Mouse (Mus musculus): ENCODE measurements at regions not wholly inside any gene's neighbourhood (a gene's known extent, or its start where the extent isn't known, plus 50 kb on each side); places are given as distances from the start of the nearest gene placed in this dataset.

GRCm38 (mm10) chr10:84088799-84089778, 351.3 kb downstream of the Nuak1 start:
- DNase-seq (ENCODE audit: low spot score in 2 of 2) = peak; percentile 16 to 58

DNA sequence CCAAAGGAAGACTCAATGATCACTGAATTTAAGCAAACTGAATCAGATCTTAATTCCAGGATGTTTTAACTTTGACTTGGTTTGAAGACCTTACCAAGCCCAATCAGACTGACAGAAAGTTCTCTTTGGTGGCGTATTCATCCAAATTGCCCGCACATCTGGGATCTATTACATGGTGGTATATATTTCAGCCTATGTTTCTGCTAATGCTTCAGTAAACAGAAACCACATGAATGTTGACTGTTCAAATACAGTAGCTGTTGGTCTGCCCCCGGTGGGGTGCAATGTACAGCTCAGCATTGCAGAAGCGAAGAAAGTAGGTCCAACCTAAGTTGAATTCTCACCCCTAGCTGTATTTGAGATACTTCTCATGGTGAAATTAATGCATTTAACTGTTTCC, 346.5 kb downstream of the Nuak1 start:
- no peak for DNase-seq (ENCODE audit: low spot score in 2 of 2)

DNA sequence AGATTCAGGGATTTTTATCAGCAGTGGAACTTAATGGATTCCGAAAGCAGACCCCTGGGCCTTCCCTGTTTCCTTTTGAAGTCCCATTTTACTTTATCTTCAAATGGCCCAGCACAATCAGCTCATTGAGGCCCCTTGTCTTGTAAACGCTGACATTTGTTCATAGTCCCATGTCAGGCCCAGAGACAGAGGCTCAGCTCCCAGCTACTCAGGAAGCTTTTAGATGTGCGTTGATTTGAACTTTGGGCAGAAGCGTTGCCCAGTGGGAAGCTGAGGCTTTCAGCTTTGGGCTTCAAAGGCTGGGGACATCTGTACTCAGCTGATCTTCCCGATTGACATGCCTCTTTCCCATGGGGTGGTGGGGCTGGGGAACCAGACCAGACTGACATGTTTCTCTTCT, 343.2 kb downstream of the Nuak1 start:
- DNase-seq (ENCODE audit: low spot score in 2 of 2) = no peak

DNA sequence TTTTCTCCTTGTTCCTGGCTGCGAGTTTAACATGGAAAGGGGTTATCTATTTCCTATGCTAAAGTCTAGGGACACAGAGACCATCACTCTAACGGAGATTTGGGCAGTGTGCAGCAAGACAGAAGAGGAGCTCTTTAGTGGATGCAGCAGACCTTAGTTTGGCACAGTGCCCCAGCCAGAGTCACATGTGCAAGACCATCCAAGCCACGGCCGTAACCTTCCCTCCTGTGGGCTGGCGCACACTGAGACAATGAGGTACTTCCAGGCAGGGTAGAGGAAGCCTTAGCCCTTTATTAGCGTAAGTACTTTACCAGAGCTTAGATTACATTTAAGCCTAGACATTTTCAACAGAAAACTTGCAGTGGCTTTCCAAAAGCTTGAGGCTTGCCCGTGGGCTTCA, 336.4 kb downstream of the Nuak1 start:
- no peak for DNase-seq (ENCODE audit: low spot score in 2 of 2)

GRCm38 (mm10) chr10:84104556-84104955, 335.8 kb downstream of the Nuak1 start:
- DNase-seq (ENCODE audit: low spot score in 2 of 2) = no peak

- DNase-seq (ENCODE audit: low spot score in 2 of 2) = no peak
These were observed 330.6 kb downstream of the Nuak1 start for GRCm38 (mm10) chr10:84109680-84110371.

- DNase-seq (ENCODE audit: low spot score in 2 of 2) = no peak
These were observed 329.9 kb downstream of the Nuak1 start for GRCm38 (mm10) chr10:84110372-84110985.

- no peak for DNase-seq (ENCODE audit: low spot score in 2 of 2)
These were observed 328.9 kb downstream of the Nuak1 start for GRCm38 (mm10) chr10:84111502-84111901.

DNA sequence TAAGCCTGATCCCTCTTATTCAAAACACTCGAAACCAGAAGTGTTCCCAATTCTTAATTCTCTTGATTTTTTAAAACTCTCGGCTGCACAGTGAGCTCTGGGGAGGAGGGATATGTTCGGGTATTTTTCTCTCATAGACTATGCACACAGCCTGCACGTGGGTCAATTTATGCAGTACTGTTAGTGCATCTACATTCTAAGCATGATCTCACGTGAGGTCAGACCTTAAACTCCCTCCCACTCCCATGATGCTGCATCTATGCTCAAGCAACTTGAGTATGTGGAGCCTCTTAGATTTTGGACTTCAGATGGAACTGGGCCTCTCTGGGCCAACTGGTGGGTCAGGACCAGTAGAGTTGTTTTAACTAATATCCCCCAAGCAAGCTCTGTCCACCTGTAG, 328.5 kb downstream of the Nuak1 start:
- no peak for DNase-seq (ENCODE audit: low spot score in 2 of 2)

DNA sequence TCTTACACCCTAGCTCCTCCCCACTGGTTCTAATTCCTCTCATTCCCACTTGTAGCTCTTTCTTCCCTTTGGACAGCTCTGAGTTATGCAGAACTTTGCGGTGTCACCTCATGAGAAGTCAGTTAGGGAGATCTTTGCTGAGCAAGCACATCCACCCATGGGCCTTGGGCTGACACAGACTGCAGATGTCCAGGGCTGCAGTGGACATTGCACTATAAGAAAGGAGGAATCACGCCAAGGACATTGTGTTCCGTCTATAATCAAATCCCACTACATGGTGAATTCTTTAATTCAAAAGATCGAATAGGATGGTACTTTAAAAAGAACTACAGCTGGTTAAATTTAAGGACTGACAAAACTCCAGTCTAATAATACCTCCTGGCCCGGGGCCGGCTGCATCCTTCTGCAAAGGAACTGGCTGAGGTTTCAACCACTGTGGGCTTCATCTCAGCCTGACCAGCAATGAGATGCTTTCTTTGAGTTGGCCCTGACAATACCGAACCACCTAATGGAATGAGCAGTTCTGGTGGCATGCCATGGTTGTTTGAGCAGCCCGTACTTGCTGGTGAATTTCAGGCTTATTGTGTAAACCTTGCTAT, 320.3 kb downstream of the Nuak1 start:
- DNase-seq (ENCODE audit: low spot score in 2 of 2) = no peak

- DNase-seq (ENCODE audit: low spot score in 2 of 2) = no peak
These were observed 303.3 kb downstream of the Nuak1 start for GRCm38 (mm10) chr10:84137019-84137658.

- no peak for DNase-seq (ENCODE audit: low spot score in 2 of 2)
These were observed 297.5 kb downstream of the Nuak1 start for GRCm38 (mm10) chr10:84142741-84143454.

DNA sequence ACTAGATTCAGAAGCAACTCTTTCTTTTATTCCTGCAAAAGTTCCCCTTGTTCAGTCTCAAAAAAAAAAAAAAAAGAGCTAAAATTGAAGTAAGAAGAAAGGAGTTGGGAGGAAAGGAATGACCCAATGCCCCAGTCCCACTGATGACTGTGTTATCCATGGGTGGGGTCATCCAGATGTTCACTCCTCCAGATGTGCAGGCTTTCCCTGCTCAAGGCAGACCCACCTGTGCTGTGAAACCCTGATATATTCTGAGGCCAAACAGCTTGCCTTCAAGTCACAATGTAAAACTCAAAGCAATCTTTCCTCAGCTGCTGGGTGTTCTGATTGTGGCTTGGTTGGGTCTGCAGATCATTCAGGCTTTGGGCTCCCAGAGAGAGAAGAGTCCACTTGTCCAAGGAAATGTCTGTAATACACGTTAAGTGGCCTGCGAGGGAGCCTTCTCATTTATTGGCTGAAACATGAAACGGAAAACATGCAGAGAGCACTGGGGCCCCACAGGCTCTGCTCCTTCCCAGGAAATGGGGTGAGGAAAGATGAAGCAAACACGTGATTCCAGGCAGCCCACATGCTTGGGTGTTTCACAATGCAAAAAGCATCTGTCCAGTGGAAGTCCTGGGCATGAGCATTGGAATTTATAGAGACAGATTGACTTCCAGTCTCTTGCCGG, 296.6 kb downstream of the Nuak1 start:
- no peak for DNase-seq (ENCODE audit: low spot score in 2 of 2)

- no peak for DNase-seq (ENCODE audit: low spot score in 2 of 2)
These were observed 296.1 kb downstream of the Nuak1 start for GRCm38 (mm10) chr10:84144344-84144687.

- no peak for DNase-seq (ENCODE audit: low spot score in 2 of 2)
These were observed 293.0 kb downstream of the Nuak1 start for GRCm38 (mm10) chr10:84147305-84147984.

DNA sequence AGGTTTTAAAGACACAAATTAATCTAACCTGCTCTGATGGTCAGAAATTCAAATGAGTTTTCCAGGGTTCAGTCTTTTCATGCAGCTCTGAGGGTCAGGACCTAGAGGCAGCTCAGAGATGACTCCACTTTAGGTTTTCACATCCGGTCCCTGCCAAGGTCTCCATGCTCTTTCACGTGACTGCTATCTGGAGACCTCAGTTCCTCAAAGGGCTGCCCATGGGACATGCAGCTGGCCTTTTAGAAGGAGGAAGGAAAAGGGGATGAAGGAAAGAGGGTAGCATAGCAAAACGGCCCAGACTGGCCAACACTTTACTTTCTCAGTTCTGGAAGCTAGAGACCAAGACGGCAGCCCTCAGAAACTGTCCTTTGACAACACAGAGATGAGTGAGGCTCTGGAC, 276.6 kb downstream of the Nuak1 start:
- no peak for DNase-seq (ENCODE audit: low spot score in 2 of 2)

- DNase-seq (ENCODE audit: low spot score in 2 of 2) = no peak
These were observed 274.4 kb downstream of the Nuak1 start for GRCm38 (mm10) chr10:84165832-84166567.

DNA sequence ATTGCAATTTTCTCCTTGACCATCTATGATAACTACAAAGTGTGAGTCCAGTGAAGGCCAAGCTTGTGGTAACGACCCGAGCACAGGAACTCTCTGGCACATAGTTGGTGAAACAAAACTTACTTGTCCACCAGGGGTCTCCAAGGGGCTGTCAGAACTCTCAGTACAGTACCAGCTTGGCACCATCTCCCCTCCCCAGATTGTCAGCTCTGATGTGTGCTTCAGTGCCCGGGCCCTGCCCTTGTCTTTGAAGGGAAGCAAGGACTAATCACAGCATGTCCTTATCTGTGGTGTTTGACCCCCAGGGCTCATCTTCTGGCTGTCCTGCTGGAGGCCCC, 273.9 kb downstream of the Nuak1 start:
- no peak for DNase-seq (ENCODE audit: low spot score in 2 of 2)

DNA sequence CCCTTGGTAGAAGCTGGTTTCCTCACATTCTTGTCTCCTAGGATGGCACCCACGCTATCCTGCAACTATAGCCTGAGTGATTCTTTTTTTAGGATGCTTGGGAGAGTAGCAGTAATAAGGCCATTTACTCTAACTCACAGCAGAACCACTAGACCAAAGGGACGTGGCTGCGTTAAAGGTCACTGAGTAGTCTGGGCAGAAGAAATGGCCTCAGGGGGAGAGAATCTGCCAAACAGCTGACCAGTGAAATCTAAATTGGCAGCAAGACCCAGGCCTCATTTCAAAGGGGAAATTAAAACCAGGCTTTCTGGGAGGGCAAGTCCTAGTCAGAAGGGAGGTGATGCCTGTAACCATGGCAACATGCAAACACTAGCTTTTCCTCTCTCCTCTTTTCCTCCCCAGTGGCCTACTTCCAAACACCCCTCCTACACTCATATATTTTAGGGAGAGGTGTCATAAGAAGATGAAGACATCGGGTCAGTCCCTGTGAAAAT, 267.5 kb downstream of the Nuak1 start:
- DNase-seq (ENCODE audit: low spot score in 2 of 2) = peak; percentile 68 to 85
